ENCODE assay signal across 12 mouse cellular contexts in the genomic region with DNA sequence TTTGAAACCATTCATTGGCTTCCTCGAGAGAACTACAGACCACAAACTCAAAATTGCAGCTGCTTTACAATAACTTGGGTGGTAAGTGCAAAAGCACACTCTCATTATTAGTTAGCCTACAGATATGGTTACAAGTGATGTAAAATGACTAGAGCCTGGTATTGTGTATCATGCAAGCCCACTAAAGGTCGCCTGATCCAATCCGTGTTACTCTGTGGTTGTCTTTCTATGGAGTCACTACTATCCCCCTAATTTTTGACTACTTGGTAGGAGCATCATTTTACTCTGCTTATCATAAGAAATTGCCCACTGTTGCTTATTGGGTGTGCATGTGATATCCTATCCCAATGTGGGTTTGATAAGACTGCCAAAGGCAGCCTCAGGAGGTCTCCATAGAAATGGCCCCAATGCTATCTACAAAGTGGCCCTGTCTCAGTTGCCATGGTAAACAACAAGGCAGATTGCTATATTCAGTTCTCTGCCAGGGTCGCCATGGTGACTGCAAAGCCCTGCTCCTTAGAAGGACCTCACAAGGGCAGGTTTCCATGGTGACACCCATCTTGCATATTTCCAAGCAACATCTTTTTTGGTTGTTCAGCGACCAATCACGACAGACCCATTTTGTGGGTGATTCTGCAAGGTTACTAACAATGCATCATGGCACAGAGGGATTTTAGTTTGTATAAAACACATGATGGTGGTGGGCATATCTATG. TPM values are rescaled to one million over a fixed set of nuclear protein-coding genes. Genes with fewer than 3 reads are reported as not detected.
DNase-seq lines count a peak whose midpoint lies in the region; ATAC-seq and TF ChIP-seq lines count a peak whose summit lies in the region.
"Had no signal": no experiment of that assay in that cellular context is flagged by ENCODE, and none has a peak within 500 bp of the region (broad histone marks: within the 10 kb centered on the region; RNA-seq: fewer than 3 reads in every experiment).

No protein-coding gene starts in this region.

- H3K9ac ChIP-seq in embryonic facial prominence, embryonic 11.5 days (replicated peaks; ENCODE audit: low read length): no peak overlapping the region
- no peak overlapping the region for H3K9ac ChIP-seq in hindbrain, postnatal 0 days (replicated peaks; ENCODE audit: low read length)
- no peak overlapping the region for H3K9ac ChIP-seq in midbrain, embryonic 14.5 days (replicated peaks; ENCODE audit: low read length)
- H3K9ac ChIP-seq in kidney, embryonic 15.5 days: no peak overlapping the region
- H3K9ac ChIP-seq: stomach, embryonic 15.5 days had no signal

- H3K4me3 ChIP-seq in embryonic facial prominence, embryonic 11.5 days (ENCODE audit: low read depth, low read length): no peak overlapping the region
- no peak overlapping the region for H3K4me3 ChIP-seq in hindbrain, postnatal 0 days (ENCODE audit: low read length)
- H3K4me3 ChIP-seq in midbrain, embryonic 14.5 days (replicated peaks; ENCODE audit: low read depth, low read length): no peak overlapping the region
- H3K4me3 ChIP-seq in kidney, embryonic 15.5 days (replicated peaks): no peak overlapping the region
- H3K4me3 ChIP-seq: megakaryocyte, embryonic 14.5 days; stomach, embryonic 15.5 days had no signal

- no peaks in the 10 kb centered on the region for H3K9me3 ChIP-seq in embryonic facial prominence, embryonic 11.5 days (replicated peaks; ENCODE audit: control insufficient read depth, low read length)
- no peaks in the 10 kb centered on the region for H3K9me3 ChIP-seq in hindbrain, postnatal 0 days (ENCODE audit: low read length)
- H3K9me3 ChIP-seq in midbrain, embryonic 14.5 days (ENCODE audit: control insufficient read depth, low read length): no peaks in the 10 kb centered on the region
- no peaks in the 10 kb centered on the region for H3K9me3 ChIP-seq in kidney, embryonic 15.5 days (replicated peaks)
- H3K9me3 ChIP-seq: stomach, embryonic 15.5 days had no signal

- H3K27ac ChIP-seq in embryonic facial prominence, embryonic 11.5 days (replicated peaks; ENCODE audit: low read depth, low read length): no peak overlapping the region
- no peak overlapping the region for H3K27ac ChIP-seq in hindbrain, postnatal 0 days
- peak overlapping the region; percentile 6 for H3K27ac ChIP-seq in midbrain, embryonic 14.5 days (replicated peaks; ENCODE audit: low read depth, low read length)
- H3K27ac ChIP-seq in kidney, embryonic 15.5 days: no peak overlapping the region
- H3K27ac ChIP-seq: stomach, embryonic 15.5 days had no signal

- H3K27me3 ChIP-seq in embryonic facial prominence, embryonic 11.5 days (ENCODE audit: control insufficient read depth, insufficient read depth, low read length): no peaks in the 10 kb centered on the region
- H3K27me3 ChIP-seq in hindbrain, postnatal 0 days (ENCODE audit: insufficient read depth, low read length): no peaks in the 10 kb centered on the region
- no peaks in the 10 kb centered on the region for H3K27me3 ChIP-seq in midbrain, embryonic 14.5 days (ENCODE audit: control insufficient read depth, insufficient read depth, low read length)
- H3K27me3 ChIP-seq in kidney, embryonic 15.5 days: no peaks in the 10 kb centered on the region
- H3K27me3 ChIP-seq: CH12.LX; megakaryocyte, embryonic 14.5 days; stomach, embryonic 15.5 days had no signal

- H3K4me2 ChIP-seq in embryonic facial prominence, embryonic 11.5 days (ENCODE audit: low read depth, low read length): no peak overlapping the region
- H3K4me2 ChIP-seq in hindbrain, postnatal 0 days (ENCODE audit: low read depth, low read length): no peak overlapping the region
- H3K4me2 ChIP-seq in midbrain, embryonic 14.5 days (ENCODE audit: low read length): no peak overlapping the region
- no peak overlapping the region for H3K4me2 ChIP-seq in kidney, embryonic 15.5 days
- H3K4me2 ChIP-seq: stomach, embryonic 15.5 days had no signal

- DNase-seq in R1 (ENCODE audit: low read depth, low spot score) (peak; percentile 39), MN1 (ENCODE audit: low spot score) (no peak)
- DNase-seq in embryonic facial prominence, embryonic 11.5 days (ENCODE audit: low spot score): no peak
- peak; percentile 87 for DNase-seq in hindbrain, postnatal 0 days (ENCODE audit: low spot score)
- peak; percentile 87 for DNase-seq in midbrain, embryonic 14.5 days
- DNase-seq in gastrocnemius, postnatal 4 days (ENCODE audit: low spot score in 2 of 2): no peak
- no peak for DNase-seq in kidney, postnatal 4 days
- DNase-seq: adrenal gland, postnatal 36 days had no signal

- 0 out of 2 replicates have a peak, but pooled peaks have one; percentile 48 for ATAC-seq in embryonic facial prominence, embryonic 11.5 days (replicated peaks; ENCODE audit: insufficient number of reproducible peaks, low FRiP score, low TSS enrichment, low read depth)
- peak; percentile 98 for ATAC-seq in hindbrain, postnatal 0 days
- ATAC-seq in midbrain, embryonic 14.5 days (ENCODE audit: low FRiP score, low TSS enrichment): peak; percentile 94
- ATAC-seq in kidney, embryonic 15.5 days (replicated peaks; ENCODE audit: low FRiP score): no peak

- H3K4me1 ChIP-seq in embryonic facial prominence, embryonic 11.5 days (ENCODE audit: control insufficient read depth, insufficient read depth, low read length): no peaks in the 10 kb centered on the region
- no peaks in the 10 kb centered on the region; the same call in 1 of the 2 replicates for H3K4me1 ChIP-seq in hindbrain, postnatal 0 days (ENCODE audit: insufficient read depth, low read length)
- H3K4me1 ChIP-seq in midbrain, embryonic 14.5 days (ENCODE audit: control insufficient read depth, insufficient read depth, low read length): peaks cover 11% of the 10 kb centered on the region
- no peaks in the 10 kb centered on the region for H3K4me1 ChIP-seq in kidney, embryonic 15.5 days
- H3K4me1 ChIP-seq: megakaryocyte, embryonic 14.5 days; stomach, embryonic 15.5 days had no signal

- H3K36me3 ChIP-seq in embryonic facial prominence, embryonic 11.5 days (replicated peaks; ENCODE audit: control insufficient read depth, insufficient read depth, low read depth, low read length): no peaks in the 10 kb centered on the region
- no peaks in the 10 kb centered on the region for H3K36me3 ChIP-seq in hindbrain, postnatal 0 days (ENCODE audit: insufficient read depth, low read length)
- H3K36me3 ChIP-seq in midbrain, embryonic 14.5 days (ENCODE audit: control insufficient read depth, insufficient read depth, low read length): no peaks in the 10 kb centered on the region
- H3K36me3 ChIP-seq in kidney, embryonic 15.5 days: peaks cover 8% of the 10 kb centered on the region; the same call in 1 of the 2 replicates
- H3K36me3 ChIP-seq: stomach, embryonic 15.5 days had no signal

- no peak for TF ChIP-seq CTCF in hindbrain, postnatal 0 days (IDR thresholded peaks at IDR 0.05; ENCODE audit: low read depth)

- 84% methylated on average over 6 of the region's 6 CpGs for WGBS in embryonic facial prominence, embryonic 11.5 days
- 39% methylated on average over 6 of the region's 6 CpGs for WGBS in hindbrain, postnatal 0 days
- 45% methylated on average over 6 of the region's 6 CpGs for WGBS in midbrain, embryonic 14.5 days
- 84% methylated on average over 6 of the region's 6 CpGs for WGBS in kidney, embryonic 15.5 days

RNA-seq across cellular contexts. Expression of a gene that starts 42.1 kb away (rescaled TPM):
- 19.0 and 19.3 TPM in 2 replicates for polyA plus RNA-seq in embryonic facial prominence, embryonic 11.5 days (2014; fragmentation: Nextera tagmentation; extraction: Ambion mirVana)
- total RNA-seq in hindbrain, postnatal 0 days (2014; rRNA removed): 5.8 and 6.7 TPM in 2 replicates
- polyA plus RNA-seq in hindbrain, postnatal 0 days (2015; fragmentation: Nextera tagmentation; extraction: Ambion mirVana): 13.4 and 13.5 TPM in 2 replicates
- 4.1 and 9.0 TPM in 2 replicates for polyA plus RNA-seq in midbrain, embryonic 14.5 days (2014; fragmentation: Nextera tagmentation; extraction: Ambion mirVana)
- 10 to 100 TPM; 13.4 to 14.1 TPM for total RNA-seq in gastrocnemius, postnatal 4 days (2021)
- 52.1 and 56.2 TPM in 2 replicates for polyA plus RNA-seq in kidney, embryonic 15.5 days (2015; fragmentation: Nextera tagmentation; extraction: Ambion mirVana)
- total RNA-seq: CH12.LX had no signal

Comparison
In these comparisons a context has a peak if more than half of its experiments do, and no peak if none do; other contexts are left out.
1. DNase-seq: peak in R1 (single experiment), hindbrain, postnatal 0 days (single experiment) and midbrain, embryonic 14.5 days (single experiment); none in embryonic facial prominence, embryonic 11.5 days (single experiment), MN1 (single experiment), gastrocnemius, postnatal 4 days (0 of 2) and kidney, postnatal 4 days (0 of 2).